8 mouse cellular contexts compared by ENCODE assay signal in genomic region chr7:29231517-29231916, GRCm38 (mm10). TPM values are rescaled to one million over a fixed set of nuclear protein-coding genes. Genes with fewer than 3 reads are reported as not detected.
DNase-seq lines count a peak whose midpoint lies in the region; ATAC-seq and TF ChIP-seq lines count a peak whose summit lies in the region.
"Had no signal": no experiment of that assay in that cellular context is flagged by ENCODE, and none has a peak within 500 bp of the region (broad histone marks: within the 10 kb centered on the region; RNA-seq: fewer than 3 reads in every experiment).

No protein-coding gene starts in this region.

- no peaks in the 10 kb centered on the region for H3K36me3 ChIP-seq in liver, adult 2 months (ENCODE audit: control insufficient read depth, insufficient read depth, low read length)
- no peaks in the 10 kb centered on the region for H3K36me3 ChIP-seq in embryonic facial prominence, embryonic 14.5 days (ENCODE audit: control insufficient read depth, insufficient read depth, low read length)
- no peaks in the 10 kb centered on the region for H3K36me3 ChIP-seq in intestine, embryonic 14.5 days (ENCODE audit: control insufficient read depth, insufficient read depth, low read length)
- no peaks in the 10 kb centered on the region for H3K36me3 ChIP-seq in neural tube, embryonic 13.5 days

- H3K4me2 ChIP-seq in embryonic facial prominence, embryonic 14.5 days (ENCODE audit: low read depth, low read length), result peak overlapping the region; percentile 95
- H3K4me2 ChIP-seq in intestine, embryonic 14.5 days (ENCODE audit: low read length), result peak overlapping the region; percentile 95
- peak overlapping the region; percentile 86 for H3K4me2 ChIP-seq in neural tube, embryonic 13.5 days

- peak overlapping the region; percentile 37 for H3K27ac ChIP-seq in liver, adult 2 months (replicated peaks; ENCODE audit: insufficient read depth, low read depth, low read length)
- H3K27ac ChIP-seq in embryonic facial prominence, embryonic 14.5 days (replicated peaks; ENCODE audit: low read depth, low read length), result no peak overlapping the region
- no peak overlapping the region for H3K27ac ChIP-seq in intestine, embryonic 14.5 days (ENCODE audit: low read depth)
- no peak overlapping the region for H3K27ac ChIP-seq in neural tube, embryonic 13.5 days (replicated peaks)

- no peak for ATAC-seq in embryonic facial prominence, embryonic 14.5 days (ENCODE audit: low read depth)
- no peak for ATAC-seq in intestine, embryonic 14.5 days (replicated peaks; ENCODE audit: low FRiP score, low TSS enrichment, low read depth)
- no peak for ATAC-seq in neural tube, embryonic 13.5 days (ENCODE audit: low read depth)
- ATAC-seq in cerebellum, adult (ENCODE audit: insufficient number of reproducible peaks, low FRiP score, low TSS enrichment), result no peak

- H3K9me3 ChIP-seq in embryonic facial prominence, embryonic 14.5 days (ENCODE audit: control insufficient read depth, low read length), result no peaks in the 10 kb centered on the region
- H3K9me3 ChIP-seq in intestine, embryonic 14.5 days (ENCODE audit: control insufficient read depth, low read length), result no peaks in the 10 kb centered on the region
- H3K9me3 ChIP-seq in neural tube, embryonic 13.5 days, result no peaks in the 10 kb centered on the region

- no peaks in the 10 kb centered on the region; the same call in 1 of the 2 replicates for H3K4me1 ChIP-seq in liver, adult 2 months (ENCODE audit: control insufficient read depth, insufficient read depth, low read length)
- no peaks in the 10 kb centered on the region for H3K4me1 ChIP-seq in embryonic facial prominence, embryonic 14.5 days (ENCODE audit: control insufficient read depth, insufficient read depth, low read length)
- no peaks in the 10 kb centered on the region for H3K4me1 ChIP-seq in intestine, embryonic 14.5 days (replicated peaks; ENCODE audit: control insufficient read depth, insufficient read depth, low read length)
- peaks cover 10% of the 10 kb centered on the region for H3K4me1 ChIP-seq in neural tube, embryonic 13.5 days (replicated peaks)

- no peak for TF ChIP-seq CTCF in liver, adult 2 months (IDR thresholded peaks at IDR 0.05; ENCODE audit: low read depth, low read length)

- no peaks in the 10 kb centered on the region for H3K27me3 ChIP-seq in liver, adult 2 months (ENCODE audit: control insufficient read depth, insufficient read depth, low read length)
- peaks cover 15% of the 10 kb centered on the region for H3K27me3 ChIP-seq in embryonic facial prominence, embryonic 14.5 days (replicated peaks; ENCODE audit: control insufficient read depth, insufficient read depth, low read length)
- peaks cover 18% of the 10 kb centered on the region for H3K27me3 ChIP-seq in intestine, embryonic 14.5 days (replicated peaks; ENCODE audit: control insufficient read depth, insufficient read depth, low read length)
- H3K27me3 ChIP-seq in neural tube, embryonic 13.5 days, result peaks cover 47% of the 10 kb centered on the region

- peak overlapping the region; percentile 85 for H3K9ac ChIP-seq in liver, adult 2 months (ENCODE audit: low read depth, low read length)
- no peak overlapping the region for H3K9ac ChIP-seq in embryonic facial prominence, embryonic 14.5 days (ENCODE audit: low read depth, low read length)
- H3K9ac ChIP-seq in intestine, embryonic 14.5 days (ENCODE audit: low read length), result no peak overlapping the region
- H3K9ac ChIP-seq in neural tube, embryonic 13.5 days, result peak overlapping the region; percentile 66; the same call in 1 of the 2 replicates

- WGBS in liver, adult 2 months, result 43% methylated on average over 3 of the region's 3 CpGs
- WGBS in embryonic facial prominence, embryonic 14.5 days, result 56% methylated on average over 3 of the region's 3 CpGs
- 59% methylated on average over 3 of the region's 3 CpGs for WGBS in intestine, embryonic 14.5 days
- 51% methylated on average over 3 of the region's 3 CpGs for WGBS in neural tube, embryonic 13.5 days

- H3K4me3 ChIP-seq in liver, adult 2 months (ENCODE audit: insufficient read depth, low read depth, low read length), result peak overlapping the region; percentile 71
- H3K4me3 ChIP-seq in embryonic facial prominence, embryonic 14.5 days (ENCODE audit: low read depth, low read length), result peak overlapping the region; percentile 61
- peak overlapping the region; percentile 52 for H3K4me3 ChIP-seq in intestine, embryonic 14.5 days (ENCODE audit: low read depth, low read length)
- peak overlapping the region; percentile 48 for H3K4me3 ChIP-seq in neural tube, embryonic 13.5 days

- DNase-seq in liver, adult 2 months (ENCODE audit: extremely low read depth, low read depth, low spot score), result peak; percentile 28
- DNase-seq in liver, result no peak
- DNase-seq in embryonic facial prominence, embryonic 14.5 days (ENCODE audit: low spot score), result no peak
- DNase-seq in intestine, embryonic 14.5 days (ENCODE audit: low spot score), result no peak
- DNase-seq in ovary, adult 18-20 months (ENCODE audit: low spot score), result no peak
- DNase-seq: cerebellum, postnatal 36 days had no signal

- no peaks in the 10 kb centered on the region; the same call in 1 of the 2 replicates for H3K79me2 ChIP-seq in liver, adult 2 months (ENCODE audit: control insufficient read depth, insufficient read depth, low read length)

- TF ChIP-seq POLR2A in liver, adult 2 months (IDR thresholded peaks at IDR 0.05; ENCODE audit: extremely low read depth, insufficient read depth, low read length), result no peak

RNA-seq across cellular contexts. Expression of gene Kcnk6, which starts 0.8 kb away (rescaled TPM):
- total RNA-seq in liver, adult 2 months (2014; rRNA removed), result 1.7 and 2.0 TPM in 2 replicates
- 3.3 and 5.3 TPM in 2 replicates for polyA plus RNA-seq in liver, adult 2 months (2012; rRNA removed)
- 1.4 and 2.2 TPM in 2 replicates for polyA plus RNA-seq in embryonic facial prominence, embryonic 14.5 days (2014; fragmentation: Nextera tagmentation; extraction: Ambion mirVana)
- polyA plus RNA-seq in intestine, embryonic 14.5 days (2014; fragmentation: Nextera tagmentation; extraction: Ambion mirVana), result 0.65 and 0.86 TPM in 2 replicates
- 0.43 and 0.68 TPM in 2 replicates for polyA plus RNA-seq in neural tube, embryonic 13.5 days (2015; fragmentation: Nextera tagmentation; extraction: Ambion mirVana)

RNA-seq across cellular contexts. Expression of gene Yif1b, which starts 6.6 kb away (rescaled TPM):
- total RNA-seq in liver, adult 2 months (2014; rRNA removed), result 40.7 and 59.9 TPM in 2 replicates
- 132 and 143 TPM in 2 replicates for polyA plus RNA-seq in liver, adult 2 months (2012; rRNA removed)
- 110 and 122 TPM in 2 replicates for polyA plus RNA-seq in embryonic facial prominence, embryonic 14.5 days (2014; fragmentation: Nextera tagmentation; extraction: Ambion mirVana)
- 94.3 and 97.3 TPM in 2 replicates for polyA plus RNA-seq in intestine, embryonic 14.5 days (2014; fragmentation: Nextera tagmentation; extraction: Ambion mirVana)
- 75.6 and 90.6 TPM in 2 replicates for polyA plus RNA-seq in neural tube, embryonic 13.5 days (2015; fragmentation: Nextera tagmentation; extraction: Ambion mirVana)

RNA-seq across cellular contexts. Expression of gene 2200002D01Rik, which starts 16.7 kb away (rescaled TPM):
- total RNA-seq in liver, adult 2 months (2014; rRNA removed), result 2.3 and 6.9 TPM in 2 replicates
- 5.2 and 7.4 TPM in 2 replicates for polyA plus RNA-seq in liver, adult 2 months (2012; rRNA removed)
- 1.9 and 4.3 TPM in 2 replicates for polyA plus RNA-seq in embryonic facial prominence, embryonic 14.5 days (2014; fragmentation: Nextera tagmentation; extraction: Ambion mirVana)
- 76.9 and 111 TPM in 2 replicates for polyA plus RNA-seq in intestine, embryonic 14.5 days (2014; fragmentation: Nextera tagmentation; extraction: Ambion mirVana)
- polyA plus RNA-seq in neural tube, embryonic 13.5 days (2015; fragmentation: Nextera tagmentation; extraction: Ambion mirVana), result 1.3 and 1.7 TPM in 2 replicates

RNA-seq across cellular contexts. Expression of gene Catsperg1, which starts 17.7 kb away (rescaled TPM):
- total RNA-seq in liver, adult 2 months (2014; rRNA removed), result 0.27 and 0.28 TPM in 2 replicates
- 0.12 and 0.24 TPM in 2 replicates for polyA plus RNA-seq in liver, adult 2 months (2012; rRNA removed)
- 0.19 and 0.47 TPM in 2 replicates for polyA plus RNA-seq in embryonic facial prominence, embryonic 14.5 days (2014; fragmentation: Nextera tagmentation; extraction: Ambion mirVana)
- polyA plus RNA-seq in intestine, embryonic 14.5 days (2014; fragmentation: Nextera tagmentation; extraction: Ambion mirVana), result 0.78 and 1.5 TPM in 2 replicates
- 1.4 and 1.9 TPM in 2 replicates for polyA plus RNA-seq in neural tube, embryonic 13.5 days (2015; fragmentation: Nextera tagmentation; extraction: Ambion mirVana)

RNA-seq across cellular contexts. Expression of gene Spint2, which starts 50.2 kb away (rescaled TPM):
- 24.8 and 28.9 TPM in 2 replicates for total RNA-seq in liver, adult 2 months (2014; rRNA removed)
- polyA plus RNA-seq in liver, adult 2 months (2012; rRNA removed), result 120 and 133 TPM in 2 replicates
- polyA plus RNA-seq in embryonic facial prominence, embryonic 14.5 days (2014; fragmentation: Nextera tagmentation; extraction: Ambion mirVana), result 116 and 120 TPM in 2 replicates
- 470 and 522 TPM in 2 replicates for polyA plus RNA-seq in intestine, embryonic 14.5 days (2014; fragmentation: Nextera tagmentation; extraction: Ambion mirVana)
- 28.8 and 31.3 TPM in 2 replicates for polyA plus RNA-seq in neural tube, embryonic 13.5 days (2015; fragmentation: Nextera tagmentation; extraction: Ambion mirVana)

Comparison
In these comparisons a context has a peak if more than half of its experiments do, and no peak if none do; other contexts are left out.
1. H3K9ac ChIP-seq: peak in liver, adult 2 months (single experiment) and neural tube, embryonic 13.5 days (single experiment); none in embryonic facial prominence, embryonic 14.5 days (single experiment) and intestine, embryonic 14.5 days (single experiment).
2. Peak in every context shown above with its lines, with median percentiles within 50 percentile points of each other: H3K4me3 ChIP-seq and H3K4me2 ChIP-seq.